Mouse (Mus musculus) CD8-positive naive resting alpha-beta T cell, adult 2 months (primary cell): ENCODE measurements around the gene Kctd7.

Experiments used
- DNase-seq, 2 experiments: peaks; one replicate each; pipeline ENCODE4 v3.0.0; 2022; ENCODE audit warnings: low read depth in 2 of 2, low spot score in 2 of 2

Kctd7 gene

DNA sequence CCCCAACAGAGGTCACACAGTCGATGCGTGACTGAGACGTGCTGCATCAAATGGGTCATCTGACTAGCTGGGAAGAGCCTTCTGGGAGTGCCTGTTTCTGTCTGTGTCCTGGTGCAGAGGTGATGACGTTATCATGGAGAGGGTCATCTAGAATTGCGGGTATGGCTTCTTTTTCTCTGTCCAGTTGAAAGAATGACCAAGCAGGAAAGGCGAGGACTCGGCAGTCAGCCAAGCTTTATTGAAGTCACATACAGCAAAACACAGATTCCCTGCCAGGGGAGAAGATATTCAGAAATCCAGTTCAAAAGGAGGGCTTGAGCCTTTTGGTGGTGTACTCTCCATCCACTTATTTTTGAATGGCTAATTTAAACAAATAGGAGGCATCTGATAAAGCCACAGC is 1.6 kb upstream of the Kctd7 start:
- DNase-seq, result no peak

- DNase-seq, result no peak
Measured at GRCm38 (mm10) chr5:130143977-130144333, 706 bp upstream of the Kctd7 start.

DNA sequence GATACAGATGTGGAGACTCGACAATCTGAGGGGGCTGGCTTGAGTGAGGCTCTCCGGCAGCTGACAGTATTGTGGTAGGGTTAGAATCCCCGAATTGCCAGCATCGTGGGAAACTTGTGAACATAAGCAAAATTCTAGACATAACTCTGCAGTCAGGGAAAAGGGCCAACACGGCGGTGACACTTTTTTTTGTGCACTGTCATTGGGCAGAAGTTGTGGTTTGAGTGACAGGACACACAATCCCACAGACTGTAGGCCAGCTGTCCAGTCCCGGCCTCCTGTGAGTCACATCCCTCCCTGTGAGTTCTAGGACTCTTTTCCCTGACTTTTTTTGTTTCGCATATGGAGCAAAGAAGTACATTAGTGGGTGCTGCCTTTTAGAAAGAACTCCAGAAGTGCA is 1.3 kb downstream of the Kctd7 start:
- DNase-seq, result no peak

DNA sequence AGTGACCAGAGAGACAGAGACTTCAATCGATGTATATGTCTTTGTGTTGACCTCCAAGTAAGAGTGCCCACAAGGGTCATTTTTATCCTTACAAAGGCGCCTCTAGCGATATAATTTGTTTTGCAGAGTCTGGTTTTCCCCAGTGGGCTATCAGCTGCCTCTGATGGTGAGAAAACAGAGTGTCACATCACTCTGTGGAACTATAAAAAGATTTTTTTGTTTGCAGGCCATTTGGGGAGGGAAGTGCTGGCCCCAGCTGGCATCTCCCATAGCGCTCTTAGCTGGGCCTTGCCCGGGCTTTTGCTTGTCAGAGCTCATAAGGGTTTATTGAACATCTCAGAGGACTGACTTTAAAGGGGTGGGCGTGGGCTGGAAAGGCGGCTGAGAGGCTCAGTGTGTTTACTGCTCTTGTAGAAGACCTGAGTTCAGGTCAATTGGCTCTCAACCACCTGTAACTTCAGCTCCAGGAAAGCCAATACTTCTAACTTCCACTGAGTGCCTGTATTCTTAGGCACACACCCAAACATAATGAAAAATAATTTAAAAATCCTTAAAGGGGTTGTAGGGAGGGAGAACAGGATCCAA is 5.2 kb downstream of the Kctd7 start:
- DNase-seq, result no peak

DNA sequence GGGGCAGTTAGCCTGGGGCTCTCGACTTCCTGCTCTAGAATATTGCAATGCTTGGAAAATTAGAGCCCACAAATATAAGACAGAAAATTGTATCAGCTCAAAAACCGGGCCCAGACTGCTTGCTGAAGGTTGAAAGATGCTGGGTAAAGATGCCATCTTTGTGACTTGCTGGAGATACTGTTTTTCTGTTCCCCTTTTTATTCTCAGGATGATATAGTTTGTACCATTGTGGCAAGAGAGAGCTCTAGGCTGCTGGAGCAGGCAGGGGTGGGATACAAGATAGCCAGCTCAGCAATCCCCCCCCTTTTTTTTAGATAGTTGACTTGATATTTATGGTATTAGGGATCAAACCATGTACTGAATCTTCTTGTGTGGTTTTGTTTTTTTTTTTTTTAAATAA is 9.6 kb downstream of the Kctd7 start:
- DNase-seq, result no peak

DNA sequence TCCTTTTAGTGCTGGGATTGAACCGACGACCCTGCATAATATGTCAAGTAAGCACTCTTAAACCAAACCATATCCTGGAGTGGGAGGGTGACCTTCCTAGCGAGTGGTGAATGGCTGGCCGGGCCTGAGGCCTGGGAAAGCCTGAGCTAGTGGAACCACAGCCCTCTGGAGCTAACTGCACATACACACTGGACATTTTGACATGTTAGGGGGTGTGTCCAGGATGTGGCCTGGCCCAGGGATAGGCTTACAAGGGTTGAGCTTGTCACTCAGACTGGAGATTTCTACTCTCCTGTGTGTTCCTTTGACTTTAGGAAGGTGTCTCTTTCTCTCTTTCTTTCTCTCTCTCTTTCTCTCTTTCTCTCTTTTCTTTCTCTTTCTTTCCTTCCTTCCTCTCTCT is 13.9 kb downstream of the Kctd7 start:
- no peak for DNase-seq

- no peak for DNase-seq
Measured at GRCm38 (mm10) chr5:130159761-130160201, 15.1 kb downstream of the Kctd7 start.

DNA sequence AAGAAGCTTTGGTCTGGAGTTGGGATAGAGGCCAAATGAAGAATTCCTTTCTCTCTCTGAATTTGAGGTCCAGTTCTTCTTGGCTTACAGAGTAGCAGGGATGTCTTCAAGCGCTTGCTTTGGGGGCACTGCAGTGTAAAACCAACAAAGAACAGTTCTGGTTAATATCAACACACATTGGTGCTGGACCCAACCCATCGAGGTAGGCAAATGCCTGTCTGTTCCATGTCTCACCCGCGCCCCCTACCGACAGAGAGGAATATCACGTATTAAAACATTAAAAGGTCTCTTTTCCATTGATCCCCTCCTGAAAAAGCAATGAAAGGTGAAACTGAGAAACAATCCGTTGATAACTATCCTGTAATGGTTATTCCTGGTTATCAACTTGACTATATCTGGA is 19.0 kb downstream of the Kctd7 start:
- peak; percentile 76 to 80 for DNase-seq

- no peak for DNase-seq
Measured at GRCm38 (mm10) chr5:130165213-130165612, 20.6 kb downstream of the Kctd7 start.

GRCm38 (mm10) chr5:130169109-130169508 is 24.4 kb downstream of the Kctd7 start:
- no peak for DNase-seq

DNA sequence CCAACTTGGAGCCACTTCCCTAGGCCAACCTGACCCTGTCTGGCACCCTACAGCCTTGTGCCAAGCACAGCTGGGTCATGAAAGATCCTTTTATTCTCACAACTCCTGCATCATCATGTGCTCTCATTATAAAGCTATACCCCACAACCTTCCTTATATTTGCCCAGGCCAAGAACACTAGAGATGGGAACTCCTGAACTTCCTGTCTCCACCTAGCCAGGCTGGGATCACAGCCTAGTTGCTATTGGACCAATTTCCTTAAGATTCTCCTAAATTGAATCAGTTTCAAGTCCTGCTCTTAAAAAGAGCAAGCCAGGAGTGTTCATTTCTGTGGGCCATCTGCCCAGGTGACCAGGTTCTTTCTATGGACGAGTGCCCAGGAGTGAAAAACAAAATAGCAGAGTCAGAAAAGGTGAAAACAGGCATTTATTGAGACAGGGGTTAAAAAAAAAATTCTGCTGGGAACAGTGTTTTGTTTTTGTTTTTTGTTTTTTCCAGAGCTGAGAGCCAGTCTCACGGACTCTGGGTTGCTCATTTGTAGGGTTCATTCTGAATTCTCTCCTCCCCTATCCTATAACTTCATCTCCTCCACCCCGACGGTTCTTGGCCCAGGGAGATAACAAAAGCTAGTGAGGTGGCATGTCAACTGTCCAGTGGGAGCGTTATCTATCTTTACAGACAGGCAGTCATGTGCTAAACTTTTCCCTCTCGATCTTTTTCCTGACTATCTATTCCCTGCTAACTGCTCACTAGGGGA is 26.2 kb downstream of the Kctd7 start:
- no peak for DNase-seq

- DNase-seq, result peak; percentile 84 to 85
Measured at GRCm38 (mm10) chr5:130171423-130171954, 26.8 kb downstream of the Kctd7 start, which contains the start of gene Rabgef1. Rabgef1 (plus strand) TSS chr5:130171798.

- peak; percentile 33 to 40 for DNase-seq
Measured at GRCm38 (mm10) chr5:130171956-130172601, 27.4 kb downstream of the Kctd7 start.

GRCm38 (mm10) chr5:130173012-130173411 is 28.4 kb downstream of the Kctd7 start:
- no peak for DNase-seq

GRCm38 (mm10) chr5:130177871-130178270 is 33.2 kb downstream of the Kctd7 start:
- no peak for DNase-seq

DNA sequence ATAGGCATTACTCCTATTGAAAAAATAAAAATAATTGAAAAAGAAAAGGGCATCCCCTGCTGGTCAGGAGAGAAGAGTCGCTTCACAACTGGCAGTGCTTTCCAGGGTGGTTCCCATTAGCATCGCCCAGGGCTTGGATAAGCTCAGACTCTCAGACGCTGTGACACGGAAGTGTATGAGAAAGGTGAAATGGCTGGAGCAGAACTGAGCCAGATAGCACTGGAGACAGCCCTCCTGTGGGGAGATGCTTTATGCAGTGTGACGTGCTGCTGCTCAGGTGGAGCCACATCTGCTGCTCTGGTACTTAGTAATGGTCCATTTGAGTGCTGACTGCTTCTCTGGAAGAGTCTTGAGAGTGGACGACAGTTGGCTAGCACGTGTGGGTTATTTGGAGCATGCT is 35.7 kb downstream of the Kctd7 start:
- DNase-seq, result no peak

- no peak for DNase-seq
Measured at GRCm38 (mm10) chr5:130181740-130182540, 37.3 kb downstream of the Kctd7 start.

GRCm38 (mm10) chr5:130182541-130182821 is 37.8 kb downstream of the Kctd7 start:
- DNase-seq, result no peak

DNA sequence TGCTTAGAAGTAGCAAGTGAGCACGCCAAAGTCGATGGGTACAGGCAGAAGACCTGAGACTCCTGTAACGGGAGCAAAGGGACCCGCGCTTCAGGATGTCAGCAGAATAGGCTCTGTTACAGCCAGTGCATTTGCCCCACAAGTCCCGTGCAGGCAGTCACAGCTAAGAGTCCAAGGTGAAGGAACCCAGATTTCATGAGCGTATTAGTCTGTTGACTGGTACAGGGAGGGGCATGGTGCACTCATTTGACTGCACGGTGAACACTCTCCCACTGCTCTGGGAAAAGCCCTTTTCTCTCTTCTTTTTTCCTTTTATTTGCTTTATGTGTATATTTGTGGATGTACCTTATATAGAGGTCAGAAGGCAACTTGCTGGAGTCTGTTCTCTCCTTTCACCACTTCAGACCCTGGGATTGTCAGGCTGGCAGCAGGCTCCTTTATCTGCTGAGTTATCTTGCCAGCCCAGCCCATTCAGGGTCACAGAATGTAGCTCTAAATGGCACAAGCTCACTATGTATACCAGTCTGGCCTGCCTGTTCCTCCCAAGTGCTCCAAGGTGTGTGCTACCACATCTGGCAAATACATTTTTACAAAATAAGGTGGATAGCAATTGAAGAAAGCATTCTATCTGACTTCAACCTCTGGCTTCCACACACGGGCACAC is 39.7 kb downstream of the Kctd7 start:
- DNase-seq, result no peak

DNA sequence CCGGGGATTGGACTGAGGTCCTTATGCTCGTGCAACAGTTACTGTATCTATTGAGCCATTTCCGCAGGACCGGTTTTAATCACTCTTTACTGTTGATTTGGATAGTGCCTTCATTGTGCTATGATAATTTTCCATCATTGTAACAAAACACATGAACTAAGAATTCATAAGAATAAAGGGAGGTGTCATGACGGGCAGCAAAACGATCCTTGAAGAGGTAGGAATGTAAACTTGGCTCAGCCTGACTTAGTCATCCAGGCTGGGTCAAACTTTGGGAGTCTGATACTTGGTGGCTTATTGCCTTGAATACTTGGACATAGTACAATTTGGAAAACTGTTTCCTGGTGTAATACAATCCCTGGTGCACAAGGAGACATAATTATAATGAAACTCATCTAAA is 40.7 kb downstream of the Kctd7 start:
- DNase-seq, result no peak

- no peak for DNase-seq
Measured at GRCm38 (mm10) chr5:130187383-130187782, 42.7 kb downstream of the Kctd7 start.
